Mouse (Mus musculus) spleen, adult 2 months (tissue): ENCODE results near the gene Bpnt1. TPM values are rescaled to one million over a fixed set of nuclear protein-coding genes. Genes with fewer than 3 reads are reported as not detected.

Experiments
- DNase-seq, 2 experiments: peaks; one replicate each; pipeline versions ENCODE4 v3.0.0 to v3.0.0-alpha.2; 2012 to 2021; ENCODE audit warnings: low spot score in 2 of 2, low read depth in 1 of 2
- H3K27ac ChIP-seq: fragments of 200-500 bp; 2 replicates; pipeline ENCODE4 v1.5.1; 2012; ENCODE audit warnings: low read length, inconsistent platforms; ENCODE audit not compliant: insufficient read depth
- H3K27me3 ChIP-seq: fragments of 200-500 bp; 2 replicates; pipeline ENCODE4 v1.6.1; 2012; ENCODE audit warnings: mild to moderate bottlenecking, moderate library complexity, low read length, inconsistent platforms; ENCODE audit not compliant: control insufficient read depth, insufficient read depth
- H3K36me3 ChIP-seq: fragments of 200-500 bp; 2 replicates; pipeline ENCODE4 v1.6.1; 2012; ENCODE audit warnings: mild to moderate bottlenecking, low read length, inconsistent platforms; ENCODE audit not compliant: control insufficient read depth, insufficient read depth
- H3K4me1 ChIP-seq: fragments of 200-500 bp; 2 replicates; pipeline ENCODE4 v1.6.1; 2011; ENCODE audit warnings: inconsistent platforms; ENCODE audit not compliant: control insufficient read depth, insufficient read depth, insufficient read length
- H3K4me3 ChIP-seq: fragments of 200-500 bp; 2 replicates; pipeline ENCODE4 v1.5.1; 2011; ENCODE audit warnings: mild to moderate bottlenecking, inconsistent platforms; ENCODE audit not compliant: insufficient read depth, insufficient read length; ENCODE audit errors: extremely low read depth
- CTCF ChIP-seq: fragments of 200-500 bp; IDR thresholded peaks from 2 replicates; pipeline ENCODE4 v1.5.1; 2011; ENCODE audit warnings: mild to moderate bottlenecking, inconsistent platforms; ENCODE audit not compliant: insufficient read depth, insufficient read length, insufficient replicate concordance; ENCODE audit errors: extremely low read depth
- POLR2A ChIP-seq: fragments of 200-500 bp; IDR thresholded peaks from 2 replicates; pipeline ENCODE4 v1.6.1; 2011; ENCODE audit warnings: low read depth, low read length, inconsistent platforms
- WGBS: fragments of 180-500 bp; shearing (Covaris S2); methylation state at CpG from one replicate; pipeline ENCODE4 v1.1.7; 2018; 5-methylcytosine and 5-hydroxymethylcytosine counted together
- polyA plus RNA-seq: library from polyadenylated mRNA; depleted of rRNA; stranded (reverse); fragments of >200 nt; gene quantifications from 2 replicates; pipeline ENCODE4 v1.2.3, GENCODE M21; 2012

The Bpnt1 gene
- polyA plus RNA-seq, 1 experiment, result 16.4 TPM

GRCm38 (mm10) chr1:185291336-185291735 is 40.6 kb upstream of the Bpnt1 start:
- TF ChIP-seq POLR2A (no peak), CTCF (no peak)
- peaks cover 28% of the 10 kb centered on the region for H3K36me3 ChIP-seq
- no peaks in the 10 kb centered on the region for H3K27me3 ChIP-seq
- no peak overlapping the region for H3K4me3 ChIP-seq
- no peak overlapping the region for H3K27ac ChIP-seq
- DNase-seq, result no peak
- WGBS, result 92% methylated on average over 4 of the region's 4 CpGs
- H3K4me1 ChIP-seq, result no peaks in the 10 kb centered on the region

GRCm38 (mm10) chr1:185292646-185293360 is 39.1 kb upstream of the Bpnt1 start:
- H3K4me1 ChIP-seq, result no peaks in the 10 kb centered on the region
- 93% methylated on average over 10 of the region's 10 CpGs for WGBS
- no peak for DNase-seq
- H3K36me3 ChIP-seq, result peaks cover 29% of the 10 kb centered on the region
- H3K4me3 ChIP-seq, result no peak overlapping the region
- no peaks in the 10 kb centered on the region for H3K27me3 ChIP-seq
- TF ChIP-seq POLR2A (no peak), CTCF (no peak)
- H3K27ac ChIP-seq, result no peak overlapping the region

GRCm38 (mm10) chr1:185296850-185297249 is 35.1 kb upstream of the Bpnt1 start:
- no peak for DNase-seq
- Histone ChIP-seq H3K27ac (no peak overlapping the region), H3K4me1 (no peaks in the 10 kb centered on the region), H3K36me3 (peaks cover 22% of the 10 kb centered on the region; the same call in 1 of the 2 replicates), H3K27me3 (no peaks in the 10 kb centered on the region), H3K4me3 (no peak overlapping the region)
- TF ChIP-seq CTCF (no peak), POLR2A (no peak)
- 91% methylated on average over 7 of the region's 7 CpGs for WGBS

GRCm38 (mm10) chr1:185298496-185298895 is 33.5 kb upstream of the Bpnt1 start:
- no peak for DNase-seq
- no peaks in the 10 kb centered on the region for H3K27me3 ChIP-seq
- WGBS, result 92% methylated on average over 8 of the region's 8 CpGs
- no peaks in the 10 kb centered on the region for H3K4me1 ChIP-seq
- H3K36me3 ChIP-seq, result peaks cover 22% of the 10 kb centered on the region
- TF ChIP-seq CTCF (no peak), POLR2A (no peak)
- no peak overlapping the region for H3K4me3 ChIP-seq
- no peak overlapping the region for H3K27ac ChIP-seq

- 92% methylated on average over 6 of the region's 6 CpGs for WGBS
These were observed 29.1 kb upstream of the Bpnt1 start for GRCm38 (mm10) chr1:185302816-185303215.

GRCm38 (mm10) chr1:185306836-185307235 is 25.1 kb upstream of the Bpnt1 start:
- TF ChIP-seq POLR2A, result no peak
- no peak for TF ChIP-seq CTCF
- no peak overlapping the region for H3K27ac ChIP-seq

More at GRCm38 (mm10) chr1:185302816-185303215, 29.1 kb upstream of the Bpnt1 start:
- H3K27ac ChIP-seq, result no peak overlapping the region
- TF ChIP-seq POLR2A, result no peak
- no peak for TF ChIP-seq CTCF
- no peaks in the 10 kb centered on the region for H3K27me3 ChIP-seq
- H3K4me1 ChIP-seq, result no peaks in the 10 kb centered on the region
- peaks cover 9% of the 10 kb centered on the region for H3K36me3 ChIP-seq
- H3K4me3 ChIP-seq, result no peak overlapping the region
- DNase-seq, result no peak

GRCm38 (mm10) chr1:185307645-185308044 is 24.3 kb upstream of the Bpnt1 start:
- TF ChIP-seq POLR2A (no peak), CTCF (no peak)
- DNase-seq, result no peak
- 88% methylated on average over 7 of the region's 7 CpGs for WGBS
- H3K27me3 ChIP-seq, result no peaks in the 10 kb centered on the region
- no peak overlapping the region for H3K4me3 ChIP-seq
- H3K36me3 ChIP-seq, result peaks cover 10% of the 10 kb centered on the region
- no peak overlapping the region for H3K27ac ChIP-seq
- no peaks in the 10 kb centered on the region for H3K4me1 ChIP-seq

More at GRCm38 (mm10) chr1:185306836-185307235, 25.1 kb upstream of the Bpnt1 start:
- 96% methylated on average over 12 of the region's 12 CpGs for WGBS
- Histone ChIP-seq H3K27me3 (no peaks in the 10 kb centered on the region), H3K4me1 (no peaks in the 10 kb centered on the region), H3K4me3 (no peak overlapping the region), H3K36me3 (peaks cover 9% of the 10 kb centered on the region)
- no peak for DNase-seq
